Mouse (Mus musculus) heart, embryonic 13.5 days (tissue): ENCODE data around the gene Shpk. TPM values are rescaled to one million over a fixed set of nuclear protein-coding genes. Genes with fewer than 3 reads are reported as not detected.

Source experiments
- ATAC-seq: fragments of 200-750 bp; cut with Nextera tagmentation; 2 replicates; pipeline ENCODE4 v1.8.0; 2017; ENCODE audit warnings: moderate TSS enrichment; ENCODE audit not compliant: insufficient number of reproducible peaks, low FRiP score, low TSS enrichment; ENCODE audit errors: extremely low read depth
- H3K27ac ChIP-seq: fragments of 300-500 bp; sonication (generic); replicated peaks from 2 replicates; pipeline ENCODE4 v1.5.1; 2015; ENCODE audit warnings: moderate library complexity, mild to moderate bottlenecking, inconsistent platforms
- H3K27me3 ChIP-seq: fragments of 300-500 bp; sonication (generic); replicated peaks from 2 replicates; pipeline ENCODE4 v1.6.1; 2015; ENCODE audit warnings: mild to moderate bottlenecking, inconsistent platforms
- H3K36me3 ChIP-seq: fragments of 300-500 bp; sonication (generic); 2 replicates; pipeline ENCODE4 v1.6.1; 2015; ENCODE audit warnings: mild to moderate bottlenecking, inconsistent platforms
- H3K4me1 ChIP-seq: fragments of 300-500 bp; sonication (generic); 2 replicates; pipeline ENCODE4 v1.6.1; 2015; ENCODE audit warnings: inconsistent platforms
- H3K4me2 ChIP-seq: fragments of 300-500 bp; sonication (generic); 2 replicates; pipeline ENCODE4 v1.6.1; 2015; ENCODE audit warnings: inconsistent platforms, mild to moderate bottlenecking, moderate library complexity
- H3K4me3 ChIP-seq: fragments of 300-500 bp; sonication (generic); 2 replicates; pipeline ENCODE4 v1.5.1; 2015; ENCODE audit warnings: moderate library complexity, mild to moderate bottlenecking, inconsistent platforms
- H3K9ac ChIP-seq: fragments of 300-500 bp; sonication (generic); 2 replicates; pipeline ENCODE4 v1.6.1; 2015; ENCODE audit warnings: inconsistent platforms, mild to moderate bottlenecking, moderate library complexity
- H3K9me3 ChIP-seq: fragments of 300-500 bp; sonication (generic); 2 replicates; pipeline ENCODE4 v1.6.1; 2016; ENCODE audit warnings: inconsistent platforms
- WGBS: fragments of 180-500 bp; shearing (Covaris S2); methylation state at CpG from one replicate; pipeline ENCODE4 v1.1.7; 2015; ENCODE audit warnings: mixed read lengths; 5-methylcytosine and 5-hydroxymethylcytosine counted together
- polyA plus RNA-seq: library from polyadenylated mRNA; unstranded; fragments of >200 nt; fragmentation: Nextera tagmentation; extraction: Ambion mirVana; gene quantifications from 2 replicates; pipeline ENCODE4 v1.2.1, GENCODE M21; 2015

Gene Shpk
- polyA plus RNA-seq, 1 experiment from 2014 or later, result 0.60 TPM

GRCm38 (mm10) chr11:73176186-73176585 lies 23.1 kb upstream of the Shpk start:
- WGBS, result under 1% methylated on average over 15 of the region's 15 CpGs
- Histone ChIP-seq H3K9ac (peak overlapping the region; percentile 97), H3K9me3 (no peaks in the 10 kb centered on the region), H3K4me2 (peak overlapping the region; percentile 90), H3K4me3 (peak overlapping the region; percentile 99), H3K27me3 (no peaks in the 10 kb centered on the region), H3K36me3 (peaks cover 47% of the 10 kb centered on the region), H3K27ac (peak overlapping the region; percentile 87), H3K4me1 (peaks cover 54% of the 10 kb centered on the region)
- no peak for ATAC-seq

GRCm38 (mm10) chr11:73176608-73177508 lies 22.4 kb upstream of the Shpk start, which contains the start of the genes Emc6 and Tax1bp3:
Gene Emc6 (minus strand): TSS chr11:73177037.
Gene Tax1bp3 (plus strand): TSS chr11:73177083.
- WGBS, result under 1% methylated on average over 80 of the region's 81 CpGs
- H3K27ac ChIP-seq, result peak within 1 kb of the TSS; percentile 99
- H3K9ac ChIP-seq, result peak within 1 kb of the TSS; percentile 97
- no peaks in the 10 kb centered on the region for H3K9me3 ChIP-seq
- peak within 1 kb of the TSS; percentile 90 for H3K4me2 ChIP-seq
- H3K36me3 ChIP-seq, result peaks cover 43% of the 10 kb centered on the region
- H3K4me1 ChIP-seq, result peaks cover 47% of the 10 kb centered on the region
- H3K27me3 ChIP-seq, result no peaks in the 10 kb centered on the region
- H3K4me3 ChIP-seq, result peak within 1 kb of the TSS; percentile 99
- peak; percentile 97 for ATAC-seq

GRCm38 (mm10) chr11:73177509-73177875 lies 21.8 kb upstream of the Shpk start:
- H3K4me1 ChIP-seq, result peaks cover 41% of the 10 kb centered on the region
- 0% methylated on average over 28 of the region's 28 CpGs for WGBS
- ATAC-seq, result peak; percentile 75
- peak overlapping the region; percentile 99 for H3K4me3 ChIP-seq
- H3K36me3 ChIP-seq, result peaks cover 48% of the 10 kb centered on the region
- no peaks in the 10 kb centered on the region for H3K27me3 ChIP-seq
- H3K4me2 ChIP-seq, result peak overlapping the region; percentile 88
- peak overlapping the region; percentile 99 for H3K27ac ChIP-seq
- H3K9me3 ChIP-seq, result no peaks in the 10 kb centered on the region
- peak overlapping the region; percentile 96 for H3K9ac ChIP-seq

GRCm38 (mm10) chr11:73177895-73178294 lies 21.4 kb upstream of the Shpk start:
- H3K9ac ChIP-seq, result peak overlapping the region; percentile 96
- peak overlapping the region; percentile 88 for H3K4me2 ChIP-seq
- H3K4me1 ChIP-seq, result peaks cover 37% of the 10 kb centered on the region
- no peaks in the 10 kb centered on the region for H3K27me3 ChIP-seq
- H3K9me3 ChIP-seq, result no peaks in the 10 kb centered on the region
- ATAC-seq, result no peak
- H3K27ac ChIP-seq, result peak overlapping the region; percentile 99
- 4% methylated on average over 2 of the region's 2 CpGs for WGBS
- peak overlapping the region; percentile 99 for H3K4me3 ChIP-seq
- peaks cover 48% of the 10 kb centered on the region for H3K36me3 ChIP-seq

- Histone ChIP-seq H3K9ac (no peak overlapping the region), H3K4me2 (no peak overlapping the region), H3K27ac (no peak overlapping the region), H3K36me3 (peaks cover 90% of the 10 kb centered on the region), H3K27me3 (no peaks in the 10 kb centered on the region), H3K4me1 (no peaks in the 10 kb centered on the region), H3K9me3 (no peaks in the 10 kb centered on the region), H3K4me3 (no peak overlapping the region)
- WGBS, result 86% methylated on average over 10 of the region's 10 CpGs
- no peak for ATAC-seq
Observed at GRCm38 (mm10) chr11:73185872-73186615, 13.2 kb upstream of the Shpk start.

- Histone ChIP-seq H3K27me3 (no peaks in the 10 kb centered on the region), H3K4me3 (no peak overlapping the region), H3K36me3 (peaks cover 97% of the 10 kb centered on the region), H3K9ac (no peak overlapping the region), H3K4me1 (no peaks in the 10 kb centered on the region), H3K27ac (no peak overlapping the region), H3K9me3 (no peaks in the 10 kb centered on the region), H3K4me2 (no peak overlapping the region)
- 88% methylated on average over 6 of the region's 6 CpGs for WGBS
- ATAC-seq, result no peak
Observed at GRCm38 (mm10) chr11:73187231-73187630, 12.0 kb upstream of the Shpk start.

GRCm38 (mm10) chr11:73193047-73193446 lies 6.2 kb upstream of the Shpk start:
- Histone ChIP-seq H3K4me1 (peaks cover 3% of the 10 kb centered on the region), H3K27ac (no peak overlapping the region), H3K9ac (no peak overlapping the region), H3K9me3 (no peaks in the 10 kb centered on the region), H3K4me3 (no peak overlapping the region), H3K4me2 (no peak overlapping the region), H3K36me3 (peaks cover 61% of the 10 kb centered on the region), H3K27me3 (no peaks in the 10 kb centered on the region)
- no peak for ATAC-seq
- 73% methylated on average over 6 of the region's 6 CpGs for WGBS

GRCm38 (mm10) chr11:73194444-73194843 lies 4.8 kb upstream of the Shpk start:
- no peaks in the 10 kb centered on the region for H3K9me3 ChIP-seq
- no peak overlapping the region for H3K4me2 ChIP-seq
- H3K36me3 ChIP-seq, result peaks cover 47% of the 10 kb centered on the region
- no peaks in the 10 kb centered on the region for H3K27me3 ChIP-seq
- 63% methylated on average over 2 of the region's 2 CpGs for WGBS
- H3K4me1 ChIP-seq, result peaks cover 8% of the 10 kb centered on the region
- no peak overlapping the region for H3K27ac ChIP-seq
- H3K9ac ChIP-seq, result no peak overlapping the region
- ATAC-seq, result no peak
- H3K4me3 ChIP-seq, result no peak overlapping the region

- Histone ChIP-seq H3K4me3 (peak overlapping the region; percentile 85), H3K27ac (0 out of 2 replicates have a peak overlapping the region, but pooled peaks have one; percentile 68), H3K36me3 (peaks cover 10% of the 10 kb centered on the region), H3K4me2 (peak overlapping the region; percentile 98), H3K9me3 (no peaks in the 10 kb centered on the region), H3K4me1 (peaks cover 16% of the 10 kb centered on the region), H3K9ac (peak overlapping the region; percentile 92), H3K27me3 (no peaks in the 10 kb centered on the region)
- 3% methylated on average over 1 of the region's 1 CpGs for WGBS
- ATAC-seq, result no peak
Observed at GRCm38 (mm10) chr11:73198190-73198589, 1.1 kb upstream of the Shpk start.

- Histone ChIP-seq H3K9me3 (no peaks in the 10 kb centered on the region), H3K9ac (peak within 1 kb of the TSS; percentile 92), H3K27me3 (no peaks in the 10 kb centered on the region), H3K4me2 (peak within 1 kb of the TSS; percentile 98), H3K4me3 (peak within 1 kb of the TSS; percentile 85), H3K4me1 (peaks cover 16% of the 10 kb centered on the region), H3K27ac (peak within 1 kb of the TSS; percentile 68), H3K36me3 (peaks cover 10% of the 10 kb centered on the region)
- peak; percentile 91 for ATAC-seq
- WGBS, result 2% methylated on average over 22 of the region's 22 CpGs
Observed at GRCm38 (mm10) chr11:73198603-73199229, 544 bp upstream of the Shpk start, which contains the start of gene Ctns. Gene Ctns (minus strand): TSS chr11:73199042.

- Histone ChIP-seq H3K27ac (peak overlapping the region; percentile 42; the same call in 1 of the 2 replicates), H3K9ac (peak overlapping the region; percentile 92), H3K36me3 (peaks cover 10% of the 10 kb centered on the region), H3K27me3 (no peaks in the 10 kb centered on the region), H3K4me2 (peak overlapping the region; percentile 98), H3K4me3 (peak overlapping the region; percentile 85), H3K4me1 (peaks cover 16% of the 10 kb centered on the region), H3K9me3 (no peaks in the 10 kb centered on the region)
- no peak for ATAC-seq
- 3% methylated on average over 12 of the region's 12 CpGs for WGBS
Observed at GRCm38 (mm10) chr11:73199879-73200278, 619 bp downstream of the Shpk start.
